Mouse (Mus musculus) liver, postnatal 0 days (tissue): ENCODE data around the gene Tnfrsf19. TPM values are rescaled to one million over a fixed set of nuclear protein-coding genes. Genes with fewer than 3 reads are reported as not detected.

Source experiments
- ATAC-seq: fragments of 200-750 bp; cut with Nextera tagmentation; 2 replicates; pipeline ENCODE4 v1.8.0; 2017; ENCODE audit warnings: mild to moderate bottlenecking, moderate library complexity
- DNase-seq: peaks from one replicate; pipeline ENCODE4 v3.0.0-alpha.2; 2016
- H3K27ac ChIP-seq: fragments of 300-500 bp; sonication (generic); 2 replicates; pipeline ENCODE4 v1.5.1; 2014; ENCODE audit warnings: antibody characterized with exemption, moderate library complexity, mild to moderate bottlenecking, low read depth
- H3K27me3 ChIP-seq: fragments of 300-500 bp; sonication (generic); 2 replicates; pipeline ENCODE4 v1.6.1; 2014; ENCODE audit warnings: low read length, control low read depth, mixed read lengths; ENCODE audit not compliant: insufficient read depth
- H3K36me3 ChIP-seq: fragments of 300-500 bp; sonication (generic); replicated peaks from 2 replicates; pipeline ENCODE4 v1.6.1; 2014; ENCODE audit warnings: mild to moderate bottlenecking, control low read depth, low read length, moderate library complexity, mixed read lengths; ENCODE audit not compliant: insufficient read depth
- H3K4me1 ChIP-seq: fragments of 300-500 bp; sonication (generic); 2 replicates; pipeline ENCODE4 v1.6.1; 2014; ENCODE audit warnings: antibody characterized with exemption, mild to moderate bottlenecking, control low read depth; ENCODE audit not compliant: insufficient read depth
- H3K4me2 ChIP-seq: fragments of 300-500 bp; sonication (generic); 2 replicates; pipeline ENCODE4 v1.6.1; 2014; ENCODE audit warnings: low read depth, mild to moderate bottlenecking, low read length, moderate library complexity, mixed read lengths
- H3K4me3 ChIP-seq: fragments of 300-500 bp; sonication (generic); 2 replicates; pipeline ENCODE4 v1.5.1; 2014; ENCODE audit warnings: low read depth, low read length
- H3K9ac ChIP-seq: fragments of 300-500 bp; sonication (generic); replicated peaks from 2 replicates; pipeline ENCODE4 v1.6.1; 2014; ENCODE audit warnings: mild to moderate bottlenecking, moderate library complexity
- H3K9me3 ChIP-seq: fragments of 300-500 bp; sonication (generic); 2 replicates; pipeline ENCODE4 v1.6.1; 2016; ENCODE audit warnings: mild to moderate bottlenecking, control low read depth, low read length, mixed read lengths
- CTCF ChIP-seq: sonication (generic); IDR thresholded peaks from 2 replicates; pipeline ENCODE4 v1.5.1; 2016; ENCODE audit warnings: antibody characterized with exemption, low read depth
- EP300 ChIP-seq: IDR thresholded peaks from 2 replicates; pipeline ENCODE4 v1.6.1; 2016; ENCODE audit warnings: antibody characterized with exemption, low read depth, mild to moderate bottlenecking
- WGBS: fragments of 180-500 bp; shearing (Covaris S2); extraction: QIAGEN DNeasy Blood & Tissue Kit; methylation state at CpG from one replicate; pipeline ENCODE4 v1.1.7; 2014; ENCODE audit not compliant: insufficient replicate concordance; 5-methylcytosine and 5-hydroxymethylcytosine counted together
- polyA plus RNA-seq: library from polyadenylated mRNA; unstranded; fragments of >200 nt; fragmentation: Nextera tagmentation; extraction: Ambion mirVana; gene quantifications from 2 replicates; pipeline ENCODE4 v1.2.1, GENCODE M21; 2015

Gene Tnfrsf19
- polyA plus RNA-seq, 1 experiment from 2014 or later = 2.4 TPM

DNA sequence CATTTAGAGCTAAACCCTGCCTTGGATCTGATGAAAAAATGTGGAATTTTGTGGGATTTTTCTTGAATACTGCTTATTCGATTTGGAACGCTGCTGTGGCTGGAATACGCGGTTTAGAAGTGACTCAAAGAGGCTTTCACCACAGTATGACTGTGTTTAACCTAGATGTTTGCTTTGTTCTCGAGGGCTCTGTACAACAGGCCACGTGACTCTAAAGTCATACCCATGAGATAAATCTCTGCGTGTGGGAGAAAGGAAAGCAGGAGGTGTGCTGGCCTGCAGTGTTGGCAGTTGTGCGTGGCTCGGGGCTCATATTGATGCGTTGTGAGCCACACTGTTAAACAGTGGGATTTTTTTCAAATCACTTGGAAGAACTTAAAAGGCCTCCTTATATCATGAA is 52.8 kb downstream of the Tnfrsf19 start:
- no peaks in the 10 kb centered on the region for H3K9me3 ChIP-seq
- no peak overlapping the region; the same call in 1 of the 2 replicates for H3K4me3 ChIP-seq
- ATAC-seq (peak; percentile 95), DNase-seq (no peak)
- WGBS = 56% methylated on average over 10 of the region's 10 CpGs
- no peaks in the 10 kb centered on the region for H3K36me3 ChIP-seq
- H3K4me2 ChIP-seq = peak overlapping the region; percentile 55
- H3K27ac ChIP-seq = peak overlapping the region; percentile 81
- H3K4me1 ChIP-seq = peaks cover 3% of the 10 kb centered on the region; the same call in 1 of the 2 replicates
- no peak for TF ChIP-seq CTCF
- TF ChIP-seq EP300 = no peak
- 0 out of 2 replicates have a peak overlapping the region, but pooled peaks have one; percentile 41 for H3K9ac ChIP-seq
- H3K27me3 ChIP-seq = no peaks in the 10 kb centered on the region

DNA sequence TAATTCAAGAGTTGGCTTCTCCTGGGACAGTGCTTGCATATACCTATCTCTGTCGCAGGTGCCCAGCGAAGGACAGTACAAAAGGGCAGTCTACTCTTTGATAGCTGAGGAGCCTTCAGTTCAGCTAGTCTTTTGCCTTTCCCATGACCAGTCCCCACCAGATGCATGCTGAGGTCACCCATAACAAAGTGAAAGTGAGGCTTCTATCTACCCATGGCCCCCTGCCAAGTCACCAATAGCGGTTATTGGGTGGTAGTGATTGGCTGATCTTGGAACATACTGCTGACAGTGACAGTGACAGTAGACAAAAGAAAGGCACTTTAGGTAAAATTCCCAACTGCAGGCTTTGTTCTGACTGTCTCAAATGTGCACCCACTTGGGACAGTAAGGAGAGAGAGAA is 53.2 kb downstream of the Tnfrsf19 start:
- peak overlapping the region; percentile 55 for H3K4me2 ChIP-seq
- WGBS = 65% methylated on average over 3 of the region's 3 CpGs

DNA sequence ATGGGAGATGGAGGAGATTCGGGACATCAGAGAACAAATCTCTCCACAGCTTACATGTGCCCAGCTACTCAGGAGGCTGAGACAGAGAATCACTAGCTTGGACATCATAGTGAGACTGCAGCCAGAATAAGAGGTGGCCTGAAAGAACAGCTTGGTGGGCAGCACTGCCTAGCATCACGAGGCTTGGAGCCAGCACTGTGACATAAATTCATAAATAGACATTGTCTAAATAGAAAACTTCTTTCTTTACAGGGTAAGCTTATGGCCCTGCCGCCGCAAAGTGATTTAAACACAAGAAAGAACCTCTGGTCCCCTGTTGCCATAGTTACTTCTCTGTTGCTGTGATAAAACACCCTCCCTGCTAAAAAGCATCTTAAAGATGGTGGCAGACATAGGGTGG is 54.1 kb downstream of the Tnfrsf19 start:
- DNase-seq (no peak), ATAC-seq (no peak)
- peaks cover 3% of the 10 kb centered on the region; the same call in 1 of the 2 replicates for H3K4me1 ChIP-seq
- 82% methylated on average over 4 of the region's 4 CpGs for WGBS
- TF ChIP-seq CTCF (no peak), EP300 (no peak)
- no peaks in the 10 kb centered on the region for H3K9me3 ChIP-seq
- no peak overlapping the region for H3K4me3 ChIP-seq
- no peak overlapping the region for H3K27ac ChIP-seq
- H3K4me2 ChIP-seq = no peak overlapping the region
- H3K27me3 ChIP-seq = no peaks in the 10 kb centered on the region
- no peak overlapping the region for H3K9ac ChIP-seq
- no peaks in the 10 kb centered on the region for H3K36me3 ChIP-seq

More for the DNA sequence above, 53.2 kb downstream of the Tnfrsf19 start:
- TF ChIP-seq EP300 (no peak), CTCF (no peak)
- Histone ChIP-seq H3K9me3 (no peaks in the 10 kb centered on the region), H3K27me3 (no peaks in the 10 kb centered on the region), H3K36me3 (no peaks in the 10 kb centered on the region), H3K27ac (peak overlapping the region; percentile 81), H3K4me1 (peaks cover 3% of the 10 kb centered on the region; the same call in 1 of the 2 replicates), H3K9ac (0 out of 2 replicates have a peak overlapping the region, but pooled peaks have one; percentile 41), H3K4me3 (no peak overlapping the region; the same call in 1 of the 2 replicates)
- peak; percentile 51 for DNase-seq
- ATAC-seq = peak; percentile 85

DNA sequence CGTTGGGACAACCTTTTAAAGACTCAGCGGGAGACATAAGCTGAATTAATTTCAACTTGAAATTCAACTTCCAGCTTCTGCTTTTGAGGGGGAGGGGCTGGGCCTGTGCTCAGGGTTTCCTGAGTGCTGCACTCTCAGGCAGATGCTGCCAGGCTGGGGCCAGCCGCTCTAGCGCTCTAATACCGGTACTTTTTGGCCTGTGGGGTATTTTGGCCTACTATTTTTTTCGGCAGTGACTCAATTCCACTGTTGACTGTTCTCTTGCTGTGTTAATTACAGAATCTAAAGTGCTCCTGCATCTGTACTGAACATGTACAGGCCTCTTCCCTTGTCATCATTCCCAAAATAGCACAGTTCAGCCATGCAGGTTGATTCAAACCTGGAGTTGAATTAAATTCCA is 58.1 kb downstream of the Tnfrsf19 start:
- H3K27me3 ChIP-seq = no peaks in the 10 kb centered on the region
- DNase-seq (no peak), ATAC-seq (no peak)
- no peaks in the 10 kb centered on the region for H3K36me3 ChIP-seq
- H3K27ac ChIP-seq = no peak overlapping the region
- H3K4me1 ChIP-seq = peaks cover 6% of the 10 kb centered on the region; the same call in 1 of the 2 replicates
- no peak overlapping the region for H3K9ac ChIP-seq
- no peaks in the 10 kb centered on the region for H3K9me3 ChIP-seq
- WGBS = 45% methylated on average over 6 of the region's 6 CpGs
- no peak overlapping the region for H3K4me2 ChIP-seq
- H3K4me3 ChIP-seq = no peak overlapping the region
- TF ChIP-seq CTCF = no peak
- no peak for TF ChIP-seq EP300

DNA sequence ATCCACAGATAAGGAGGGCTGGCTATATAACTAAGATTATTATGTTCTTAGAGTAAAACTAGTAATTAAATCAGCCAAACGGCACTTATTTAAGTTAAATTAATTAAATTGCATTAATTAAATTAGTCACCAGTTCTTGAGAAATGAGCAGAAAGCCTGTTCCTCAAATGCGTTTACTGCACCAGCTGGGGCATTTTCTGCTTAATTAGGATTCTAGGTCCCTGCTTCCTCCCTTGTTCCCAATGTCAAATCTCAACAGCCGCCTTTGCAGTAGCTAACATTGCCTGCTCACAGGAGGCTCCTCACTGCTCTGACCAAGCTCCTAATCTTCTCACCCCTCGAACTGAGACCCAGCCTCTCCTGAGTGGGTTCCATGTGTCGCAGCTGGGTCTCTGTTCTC is 59.4 kb downstream of the Tnfrsf19 start:
- no peak for TF ChIP-seq EP300
- no peak for TF ChIP-seq CTCF
- Histone ChIP-seq H3K4me2 (no peak overlapping the region), H3K4me3 (no peak overlapping the region), H3K27me3 (no peaks in the 10 kb centered on the region), H3K27ac (no peak overlapping the region), H3K9ac (no peak overlapping the region), H3K36me3 (no peaks in the 10 kb centered on the region), H3K9me3 (no peaks in the 10 kb centered on the region), H3K4me1 (peaks cover 10% of the 10 kb centered on the region)
- WGBS = 70% methylated on average over 5 of the region's 5 CpGs
- DNase-seq (no peak), ATAC-seq (no peak)

DNA sequence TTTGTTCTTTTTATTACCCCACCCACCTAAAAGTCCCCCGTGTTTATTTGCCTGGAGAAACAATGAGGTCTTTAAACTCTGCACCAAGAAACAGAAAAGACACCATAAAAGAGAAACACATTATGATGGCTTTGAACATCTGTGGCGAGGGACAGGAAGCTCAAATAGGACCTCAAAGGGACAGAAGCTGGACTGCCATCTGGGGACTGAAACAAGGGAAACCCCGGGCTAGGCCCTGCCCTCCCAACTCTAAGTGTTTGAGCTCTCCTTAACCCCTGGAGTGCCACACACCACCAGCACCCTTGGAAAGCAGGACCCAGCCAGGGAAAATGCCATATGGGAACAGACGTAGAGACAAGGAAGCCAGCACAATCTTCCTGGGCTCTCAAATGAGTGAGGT is 61.2 kb downstream of the Tnfrsf19 start:
- Histone ChIP-seq H3K27me3 (no peaks in the 10 kb centered on the region), H3K9ac (no peak overlapping the region), H3K4me1 (peaks cover 14% of the 10 kb centered on the region), H3K4me3 (no peak overlapping the region), H3K27ac (no peak overlapping the region), H3K4me2 (no peak overlapping the region), H3K36me3 (no peaks in the 10 kb centered on the region), H3K9me3 (no peaks in the 10 kb centered on the region)
- TF ChIP-seq CTCF (no peak), EP300 (no peak)
- WGBS = 37% methylated on average over 4 of the region's 4 CpGs
- no peak for ATAC-seq
- no peak for DNase-seq

DNA sequence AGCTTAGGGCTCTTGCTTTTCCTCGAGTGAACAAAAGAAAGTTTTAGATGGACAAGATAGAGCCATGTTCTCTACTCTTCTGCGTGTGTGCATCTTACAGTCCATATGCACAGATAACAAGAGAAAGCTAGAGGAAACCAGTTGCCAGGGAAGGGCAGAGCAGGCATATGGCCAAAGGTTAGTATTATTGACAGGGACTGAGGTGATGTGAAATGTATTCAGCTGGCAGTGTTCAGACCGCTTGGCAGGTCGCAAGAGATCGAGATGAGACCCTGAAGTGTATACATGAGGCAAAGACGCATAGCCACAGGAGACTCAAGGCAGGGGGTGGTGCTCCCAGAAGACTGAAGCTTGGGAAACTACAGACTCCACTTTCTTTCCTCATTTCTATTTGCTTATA is 62.0 kb downstream of the Tnfrsf19 start:
- ATAC-seq (peak; percentile 73), DNase-seq (no peak)
- Histone ChIP-seq H3K4me3 (no peak overlapping the region), H3K4me2 (no peak overlapping the region; the same call in 1 of the 2 replicates), H3K27me3 (no peaks in the 10 kb centered on the region), H3K36me3 (no peaks in the 10 kb centered on the region), H3K9ac (no peak overlapping the region), H3K9me3 (no peaks in the 10 kb centered on the region), H3K4me1 (peaks cover 14% of the 10 kb centered on the region), H3K27ac (no peak overlapping the region)
- TF ChIP-seq EP300 = no peak
- TF ChIP-seq CTCF = no peak
- 60% methylated on average over 6 of the region's 6 CpGs for WGBS
